Mouse (Mus musculus): ENCODE results near the gene Atg5. TPM values are rescaled to one million over a fixed set of nuclear protein-coding genes. Genes with fewer than 3 reads are reported as not detected.

The Atg5 gene
- polyA plus RNA-seq, 1 experiment from 2014 or later, result 44.3 TPM

GRCm38 (mm10) chr10:44338571-44338970 lies 70.4 kb downstream of the Atg5 start:
- Histone ChIP-seq H3K27me3 (no peaks in the 10 kb centered on the region), H3K4me3 (no peak overlapping the region), H3K4me1 (replicated peaks) (no peaks in the 10 kb centered on the region; the same call in 1 of the 2 replicates), H3K9ac (no peak overlapping the region), H3K4me2 (no peak overlapping the region), H3K9me3 (no peaks in the 10 kb centered on the region), H3K27ac (replicated peaks) (no peak overlapping the region), H3K36me3 (no peaks in the 10 kb centered on the region)
- ATAC-seq (ENCODE audit: low FRiP score, low read depth), result no peak
- WGBS, result 40% methylated on average over 6 of the region's 6 CpGs

- Histone ChIP-seq H3K9me3 (no peaks in the 10 kb centered on the region), H3K4me2 (no peak overlapping the region), H3K27ac (replicated peaks) (no peak overlapping the region), H3K27me3 (no peaks in the 10 kb centered on the region), H3K9ac (no peak overlapping the region), H3K4me1 (replicated peaks) (no peaks in the 10 kb centered on the region; the same call in 1 of the 2 replicates), H3K4me3 (no peak overlapping the region), H3K36me3 (no peaks in the 10 kb centered on the region)
- WGBS, result 78% methylated on average over 5 of the region's 5 CpGs
- ATAC-seq (ENCODE audit: low FRiP score, low read depth), result no peak
These were observed 71.2 kb downstream of the Atg5 start for GRCm38 (mm10) chr10:44339326-44339725.

- no peak overlapping the region for H3K4me3 ChIP-seq
- ATAC-seq (ENCODE audit: low FRiP score, low read depth), result no peak
These were observed 72.8 kb downstream of the Atg5 start for GRCm38 (mm10) chr10:44340928-44341327.

GRCm38 (mm10) chr10:44341826-44342521 lies 73.8 kb downstream of the Atg5 start:
- Histone ChIP-seq H3K27ac (replicated peaks) (no peak overlapping the region), H3K9ac (no peak overlapping the region), H3K4me1 (replicated peaks) (no peaks in the 10 kb centered on the region; the same call in 1 of the 2 replicates), H3K27me3 (no peaks in the 10 kb centered on the region), H3K4me2 (no peak overlapping the region), H3K9me3 (no peaks in the 10 kb centered on the region), H3K4me3 (no peak overlapping the region), H3K36me3 (no peaks in the 10 kb centered on the region)
- ATAC-seq (ENCODE audit: low FRiP score, low read depth), result no peak
- WGBS, result 98% methylated on average over 6 of the region's 6 CpGs

More at GRCm38 (mm10) chr10:44340928-44341327, 72.8 kb downstream of the Atg5 start:
- Histone ChIP-seq H3K36me3 (no peaks in the 10 kb centered on the region), H3K27ac (replicated peaks) (no peak overlapping the region), H3K9me3 (no peaks in the 10 kb centered on the region), H3K9ac (no peak overlapping the region), H3K27me3 (no peaks in the 10 kb centered on the region), H3K4me2 (no peak overlapping the region), H3K4me1 (replicated peaks) (no peaks in the 10 kb centered on the region; the same call in 1 of the 2 replicates)
- 47% methylated on average over 4 of the region's 4 CpGs for WGBS

- no peaks in the 10 kb centered on the region for H3K27me3 ChIP-seq
- ATAC-seq (ENCODE audit: low FRiP score, low read depth), result no peak
- no peak overlapping the region for H3K9ac ChIP-seq
- H3K36me3 ChIP-seq, result no peaks in the 10 kb centered on the region
- WGBS, result 87% methylated on average over 3 of the region's 3 CpGs
- no peak overlapping the region for H3K27ac ChIP-seq (replicated peaks)
- H3K4me1 ChIP-seq (replicated peaks), result no peaks in the 10 kb centered on the region; the same call in 1 of the 2 replicates
- H3K4me2 ChIP-seq, result no peak overlapping the region
- no peak overlapping the region for H3K4me3 ChIP-seq
- H3K9me3 ChIP-seq, result no peaks in the 10 kb centered on the region
These were observed 75.2 kb downstream of the Atg5 start for GRCm38 (mm10) chr10:44343351-44343750.

GRCm38 (mm10) chr10:44347549-44348172 lies 79.5 kb downstream of the Atg5 start:
- no peak for ATAC-seq (ENCODE audit: low FRiP score, low read depth)
- no peak overlapping the region for H3K4me2 ChIP-seq
- H3K36me3 ChIP-seq, result no peaks in the 10 kb centered on the region
- no peaks in the 10 kb centered on the region for H3K9me3 ChIP-seq
- no peak overlapping the region for H3K9ac ChIP-seq
- no peak overlapping the region for H3K4me3 ChIP-seq
- no peak overlapping the region for H3K27ac ChIP-seq (replicated peaks)
- H3K4me1 ChIP-seq (replicated peaks), result no peaks in the 10 kb centered on the region
- WGBS, result 83% methylated on average over 10 of the region's 10 CpGs
- H3K27me3 ChIP-seq, result no peaks in the 10 kb centered on the region

- 47% methylated on average over 14 of the region's 14 CpGs for WGBS
- Histone ChIP-seq H3K4me2 (no peak overlapping the region), H3K27ac (replicated peaks) (no peak overlapping the region), H3K9ac (no peak overlapping the region), H3K36me3 (no peaks in the 10 kb centered on the region), H3K27me3 (no peaks in the 10 kb centered on the region), H3K4me3 (no peak overlapping the region), H3K4me1 (replicated peaks) (no peaks in the 10 kb centered on the region), H3K9me3 (no peaks in the 10 kb centered on the region)
- ATAC-seq (ENCODE audit: low FRiP score, low read depth), result no peak
These were observed 80.6 kb downstream of the Atg5 start for GRCm38 (mm10) chr10:44348474-44349415.

GRCm38 (mm10) chr10:44353467-44353866 lies 85.3 kb downstream of the Atg5 start:
- Histone ChIP-seq H3K4me1 (replicated peaks) (0 out of 2 replicates have a peak, but pooled peaks cover 4% of the 10 kb centered on the region), H3K36me3 (no peaks in the 10 kb centered on the region), H3K9me3 (no peaks in the 10 kb centered on the region), H3K27ac (replicated peaks) (no peak overlapping the region), H3K4me2 (no peak overlapping the region), H3K9ac (no peak overlapping the region), H3K4me3 (no peak overlapping the region), H3K27me3 (no peaks in the 10 kb centered on the region)
- ATAC-seq (ENCODE audit: low FRiP score, low read depth), result no peak
- 71% methylated on average over 4 of the region's 4 CpGs for WGBS

- Histone ChIP-seq H3K27me3 (no peaks in the 10 kb centered on the region), H3K4me2 (no peak overlapping the region), H3K27ac (replicated peaks) (no peak overlapping the region), H3K9ac (no peak overlapping the region), H3K4me1 (replicated peaks) (0 out of 2 replicates have a peak, but pooled peaks cover 4% of the 10 kb centered on the region), H3K9me3 (no peaks in the 10 kb centered on the region), H3K36me3 (no peaks in the 10 kb centered on the region), H3K4me3 (no peak overlapping the region)
- no peak for ATAC-seq (ENCODE audit: low FRiP score, low read depth)
- 85% methylated on average over 10 of the region's 10 CpGs for WGBS
These were observed 86.2 kb downstream of the Atg5 start for GRCm38 (mm10) chr10:44354393-44354792.

- Histone ChIP-seq H3K4me3 (no peak overlapping the region), H3K9ac (no peak overlapping the region), H3K27me3 (no peaks in the 10 kb centered on the region), H3K4me1 (replicated peaks) (0 out of 2 replicates have a peak, but pooled peaks cover 4% of the 10 kb centered on the region), H3K27ac (replicated peaks) (no peak overlapping the region), H3K4me2 (no peak overlapping the region), H3K36me3 (no peaks in the 10 kb centered on the region), H3K9me3 (no peaks in the 10 kb centered on the region)
- ATAC-seq (ENCODE audit: low FRiP score, low read depth), result peak; percentile 64; the same call in 1 of the 2 replicates
- 72% methylated on average over 7 of the region's 7 CpGs for WGBS
These were observed 87.1 kb downstream of the Atg5 start for GRCm38 (mm10) chr10:44355216-44355615.

GRCm38 (mm10) chr10:44356625-44357024 lies 88.5 kb downstream of the Atg5 start:
- no peak overlapping the region for H3K4me3 ChIP-seq
- H3K9ac ChIP-seq, result no peak overlapping the region
- 0 out of 2 replicates have a peak, but pooled peaks cover 4% of the 10 kb centered on the region for H3K4me1 ChIP-seq (replicated peaks)
- no peaks in the 10 kb centered on the region for H3K36me3 ChIP-seq
- WGBS, result 92% methylated on average over 5 of the region's 5 CpGs
- no peak overlapping the region for H3K4me2 ChIP-seq
- no peaks in the 10 kb centered on the region for H3K27me3 ChIP-seq
- no peaks in the 10 kb centered on the region for H3K9me3 ChIP-seq
- H3K27ac ChIP-seq (replicated peaks), result no peak overlapping the region
- no peak for ATAC-seq (ENCODE audit: low FRiP score, low read depth)

Data from hindbrain, embryonic 15.5 days (tissue).